Mouse (Mus musculus): ENCODE data around the gene Large1. TPM values are rescaled to one million over a fixed set of nuclear protein-coding genes. Genes with fewer than 3 reads are reported as not detected.

Gene Large1
- total and polyA plus RNA-seq, 3 experiments, result not detected

- dilution Hi-C loops (cut with MboI; ENCODE audit: extremely low pct_ligation_motif_present, extremely low pct_unique_long_range_greater_than_20kb, low sequenced_read_pairs), result no loop called here
- no peak overlapping the region for H3K9ac ChIP-seq (ENCODE audit: insufficient read depth, low read depth)
- DNase-seq (ENCODE audit: extremely low read depth), result no peak
- H3K27me3 ChIP-seq (replicated peaks), result peaks cover 25% of the 10 kb centered on the region
- TF ChIP-seq RAD21 (IDR thresholded peaks at IDR 0.05; ENCODE audit: low read depth, low read length), result no peak
- TF ChIP-seq MYC (IDR thresholded peaks at IDR 0.05; ENCODE audit: low read depth, low read length), result no peak
- TF ChIP-seq SIN3A (IDR thresholded peaks at IDR 0.05; ENCODE audit: low read length), result no peak
- TF ChIP-seq E2F4 (IDR thresholded peaks at IDR 0.05; ENCODE audit: insufficient replicate concordance, low read depth, low read length), result no peak
- TF ChIP-seq ZKSCAN1 (IDR thresholded peaks at IDR 0.05; ENCODE audit: borderline replicate concordance, low read depth, low read length), result no peak
- H3K4me2 ChIP-seq (ENCODE audit: insufficient read depth, low read depth, poor library complexity, severe bottlenecking), result no peak overlapping the region
- H3K4me3 ChIP-seq (replicated peaks in 1 of 3; ENCODE audit: low read depth in 2 of 3, low read length in 2 of 3, poor library complexity in 1 of 3), result no peak overlapping the region
- H3K4me1 ChIP-seq (ENCODE audit: control insufficient read depth in 1 of 2, insufficient read depth in 2 of 2), result no peaks in the 10 kb centered on the region
- no peaks in the 10 kb centered on the region for H3K36me3 ChIP-seq (replicated peaks in 1 of 2; ENCODE audit: control insufficient read depth in 1 of 2, insufficient read depth in 1 of 2, low read length in 1 of 2)
- H3K27ac ChIP-seq (ENCODE audit: insufficient read depth, low read depth), result no peak overlapping the region
- in situ Hi-C loops (cut with MboI; ENCODE audit: low pct_ligation_motif_present, low pct_unique_long_range_greater_than_20kb, low sequenced_read_pairs), result no loop called here
- no peaks in the 10 kb centered on the region for H3K9me3 ChIP-seq (replicated peaks; ENCODE audit: low read length)
- no peaks in the 10 kb centered on the region for H3K79me2 ChIP-seq (replicated peaks; ENCODE audit: control insufficient read depth, extremely low read depth, insufficient read depth, poor library complexity, severe bottlenecking)
Measured at GRCm38 (mm10) chr8:73048136-73048535, 305.2 kb downstream of the Large1 start.

DNA sequence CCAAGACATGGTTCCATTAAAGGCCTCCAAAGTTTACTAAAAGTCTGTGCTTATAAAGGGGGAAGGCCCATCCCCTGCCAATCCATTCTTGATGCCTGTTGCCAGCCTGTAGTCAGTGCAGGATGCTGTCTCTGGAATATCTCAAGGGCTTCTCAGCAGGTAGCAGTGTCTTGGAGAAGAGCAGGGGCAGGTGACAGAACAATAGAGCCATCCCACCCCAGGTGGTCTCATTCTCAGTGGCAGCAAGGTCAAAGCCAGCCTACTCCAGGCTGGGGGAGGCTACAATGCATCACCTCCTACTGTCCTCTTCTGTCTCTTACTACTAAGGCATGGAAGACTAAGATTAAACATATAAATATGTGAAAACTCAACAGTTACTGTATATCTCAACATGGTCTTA, 323.6 kb downstream of the Large1 start:
- in situ Hi-C loops (cut with MboI; ENCODE audit: low pct_ligation_motif_present, low pct_unique_long_range_greater_than_20kb, low sequenced_read_pairs) (no loop called here), dilution Hi-C loops (cut with MboI; ENCODE audit: extremely low pct_ligation_motif_present, extremely low pct_unique_long_range_greater_than_20kb, low sequenced_read_pairs) (no loop called here)
- H3K4me1 ChIP-seq (ENCODE audit: control insufficient read depth in 1 of 2, insufficient read depth in 2 of 2), result no peaks in the 10 kb centered on the region
- H3K36me3 ChIP-seq (replicated peaks in 1 of 2; ENCODE audit: control insufficient read depth in 1 of 2, insufficient read depth in 1 of 2, low read length in 1 of 2), result no peaks in the 10 kb centered on the region
- no peaks in the 10 kb centered on the region for H3K9me3 ChIP-seq (replicated peaks; ENCODE audit: low read length)
- H3K4me2 ChIP-seq (ENCODE audit: insufficient read depth, low read depth, poor library complexity, severe bottlenecking), result no peak overlapping the region
- H3K27me3 ChIP-seq (replicated peaks), result peaks cover 46% of the 10 kb centered on the region
- no peak for DNase-seq (ENCODE audit: extremely low read depth)
- no peak overlapping the region for H3K4me3 ChIP-seq (replicated peaks in 1 of 3; ENCODE audit: low read depth in 2 of 3, low read length in 2 of 3, poor library complexity in 1 of 3)
- no peak overlapping the region for H3K9ac ChIP-seq (ENCODE audit: insufficient read depth, low read depth)
- no peaks in the 10 kb centered on the region for H3K79me2 ChIP-seq (replicated peaks; ENCODE audit: control insufficient read depth, extremely low read depth, insufficient read depth, poor library complexity, severe bottlenecking)
- TF ChIP-seq ZMIZ1 (IDR thresholded peaks at IDR 0.05; ENCODE audit: low read depth, low read length) (no peak), RCOR1 (conservative IDR thresholded peaks at IDR 0.05; ENCODE audit: low read depth, low read length) (no peak), GABPA (IDR thresholded peaks at IDR 0.05; ENCODE audit: insufficient replicate concordance, low read depth, low read length) (no peak), HCFC1 (IDR thresholded peaks at IDR 0.05; ENCODE audit: low read depth, low read length) (no peak), E2F4 (IDR thresholded peaks at IDR 0.05; ENCODE audit: insufficient replicate concordance, low read depth, low read length) (no peak), IRF4 (IDR thresholded peaks at IDR 0.05; ENCODE audit: low read depth, low read length) (no peak)
- no peak overlapping the region for H3K27ac ChIP-seq (ENCODE audit: insufficient read depth, low read depth)

GRCm38 (mm10) chr8:73018241-73018640, 335.1 kb downstream of the Large1 start:
- H3K79me2 ChIP-seq (replicated peaks; ENCODE audit: control insufficient read depth, extremely low read depth, insufficient read depth, poor library complexity, severe bottlenecking), result no peaks in the 10 kb centered on the region
- no peaks in the 10 kb centered on the region for H3K36me3 ChIP-seq (replicated peaks in 1 of 2; ENCODE audit: control insufficient read depth in 1 of 2, insufficient read depth in 1 of 2, low read length in 1 of 2)
- H3K9ac ChIP-seq (ENCODE audit: insufficient read depth, low read depth), result no peak overlapping the region
- no peak for DNase-seq (ENCODE audit: extremely low read depth)
- in situ Hi-C loops (cut with MboI; ENCODE audit: low pct_ligation_motif_present, low pct_unique_long_range_greater_than_20kb, low sequenced_read_pairs) (loop anchor here (25.0 kb wide), 1 partner anchor 194 kb away; no protein-coding TSS in a partner anchor), dilution Hi-C loops (cut with MboI; ENCODE audit: extremely low pct_ligation_motif_present, extremely low pct_unique_long_range_greater_than_20kb, low sequenced_read_pairs) (no loop called here)
- H3K27me3 ChIP-seq (replicated peaks), result peaks cover 69% of the 10 kb centered on the region
- no peak overlapping the region for H3K4me3 ChIP-seq (replicated peaks in 1 of 3; ENCODE audit: low read depth in 2 of 3, low read length in 2 of 3, poor library complexity in 1 of 3)
- no peak overlapping the region for H3K27ac ChIP-seq (ENCODE audit: insufficient read depth, low read depth)
- H3K9me3 ChIP-seq (replicated peaks; ENCODE audit: low read length), result no peaks in the 10 kb centered on the region
- TF ChIP-seq UBTF (IDR thresholded peaks at IDR 0.05; ENCODE audit: low read depth, low read length) (no peak), POLR2AphosphoS2 (IDR thresholded peaks at IDR 0.05; ENCODE audit: low read depth, low read length) (no peak), IRF4 (IDR thresholded peaks at IDR 0.05; ENCODE audit: low read depth, low read length) (no peak), RCOR1 (conservative IDR thresholded peaks at IDR 0.05; ENCODE audit: low read depth, low read length) (no peak), ZKSCAN1 (IDR thresholded peaks at IDR 0.05; ENCODE audit: borderline replicate concordance, low read depth, low read length) (no peak), BHLHE40 (IDR thresholded peaks at IDR 0.05; ENCODE audit: low read depth, low read length) (no peak), KAT2A (IDR thresholded peaks at IDR 0.05; ENCODE audit: insufficient replicate concordance, low read length) (no peak), USF1 (IDR thresholded peaks at IDR 0.05; ENCODE audit: low read depth, low read length) (no peak), TCF12 (IDR thresholded peaks at IDR 0.05; ENCODE audit: low read depth, low read length) (no peak), MAZ (IDR thresholded peaks at IDR 0.05; ENCODE audit: low read depth, low read length) (no peak), ZC3H11A (IDR thresholded peaks at IDR 0.05; ENCODE audit: low read depth, low read length) (no peak), ELF1 (IDR thresholded peaks at IDR 0.05; ENCODE audit: low read depth, low read length) (no peak), MYC (IDR thresholded peaks at IDR 0.05; ENCODE audit: low read depth, low read length) (no peak), TBP (conservative IDR thresholded peaks at IDR 0.05; ENCODE audit: low read depth, low read length) (no peak)
- H3K4me1 ChIP-seq (ENCODE audit: control insufficient read depth in 1 of 2, insufficient read depth in 2 of 2), result no peaks in the 10 kb centered on the region
- H3K4me2 ChIP-seq (ENCODE audit: insufficient read depth, low read depth, poor library complexity, severe bottlenecking), result no peak overlapping the region

Data from CH12.LX (cell line).